Mouse (Mus musculus): Measurements from ENCODE around the gene Aspa. TPM values are rescaled to one million over a fixed set of nuclear protein-coding genes. Genes with fewer than 3 reads are reported as not detected.

Gene Aspa
- polyA plus RNA-seq, 1 experiment = not detected

DNA sequence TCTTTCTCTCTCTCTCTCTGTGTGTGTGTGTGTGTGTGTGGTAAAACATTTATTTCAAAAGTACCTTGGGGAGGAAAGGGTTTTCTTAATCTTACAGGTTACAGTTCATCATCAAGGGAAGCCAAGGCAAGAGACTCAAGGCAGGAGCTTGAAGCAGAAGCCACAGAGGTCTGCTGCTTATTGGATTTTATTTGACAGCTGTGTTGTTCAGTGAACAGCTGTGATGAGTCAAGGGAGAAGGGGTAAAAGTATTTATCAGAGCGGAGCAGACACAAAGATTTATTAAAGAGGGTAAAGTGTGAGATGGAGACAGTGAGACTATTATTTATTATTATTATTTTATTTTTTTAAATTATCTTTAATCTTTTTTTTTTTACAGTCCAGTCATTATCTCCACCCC lies 68.0 kb downstream of the Aspa start:
- Histone ChIP-seq H3K4me3 (replicated peaks) (no peak overlapping the region), H3K4me1 (ENCODE audit: control insufficient read depth) (no peaks in the 10 kb centered on the region), H3K9me3 (ENCODE audit: control insufficient read depth, low read length) (no peaks in the 10 kb centered on the region), H3K36me3 (ENCODE audit: control insufficient read depth) (no peaks in the 10 kb centered on the region), H3K27me3 (ENCODE audit: control insufficient read depth) (no peaks in the 10 kb centered on the region)
- no peak for TF ChIP-seq TAL1 (IDR thresholded peaks at IDR 0.05; ENCODE audit: low read length)

DNA sequence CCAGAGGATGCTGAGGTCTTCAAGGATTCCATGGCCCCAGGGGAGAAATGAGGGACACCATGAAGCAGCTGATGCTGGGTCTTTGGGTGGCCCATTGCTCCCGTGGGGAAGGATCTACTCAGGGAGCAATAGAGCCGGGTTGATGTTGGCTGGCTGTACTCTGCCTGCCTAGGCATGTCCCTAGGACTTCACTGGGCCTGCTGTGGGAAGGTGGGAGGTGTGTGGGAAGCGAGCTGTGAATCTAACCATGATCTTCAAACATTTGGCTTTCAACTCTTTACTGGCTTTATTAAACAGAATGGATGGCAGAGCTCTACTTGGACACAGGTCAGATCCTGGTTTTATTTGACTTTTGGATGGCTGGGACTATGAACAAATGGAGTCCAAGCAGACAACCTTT lies 68.9 kb downstream of the Aspa start:
- Histone ChIP-seq H3K27me3 (ENCODE audit: control insufficient read depth) (no peaks in the 10 kb centered on the region), H3K9me3 (ENCODE audit: control insufficient read depth, low read length) (no peaks in the 10 kb centered on the region), H3K4me3 (replicated peaks) (no peak overlapping the region), H3K36me3 (ENCODE audit: control insufficient read depth) (no peaks in the 10 kb centered on the region), H3K4me1 (ENCODE audit: control insufficient read depth) (no peaks in the 10 kb centered on the region)
- TF ChIP-seq TAL1 (IDR thresholded peaks at IDR 0.05; ENCODE audit: low read length) (no peak), GATA1 (IDR thresholded peaks at IDR 0.05; ENCODE audit: low read length) (no peak)

DNA sequence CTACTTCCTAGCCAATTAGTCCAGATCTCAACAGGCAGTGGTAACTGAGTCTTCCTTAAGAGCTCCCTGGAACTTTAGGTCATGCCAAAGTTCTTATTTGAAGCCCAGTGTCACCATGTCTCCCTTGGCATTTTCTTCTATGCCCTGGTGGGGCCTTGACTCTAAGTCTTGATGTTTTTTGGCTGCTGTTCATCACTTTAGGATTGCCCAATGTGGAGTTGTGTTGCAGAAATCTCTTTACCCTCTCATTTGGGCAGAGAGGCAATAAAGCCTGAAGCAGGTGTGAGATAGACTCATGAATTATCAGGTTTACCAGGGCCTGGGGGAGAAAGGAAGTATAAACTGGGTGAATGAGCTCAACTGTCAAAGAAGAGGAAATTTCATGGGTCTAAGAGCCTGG lies 70.7 kb downstream of the Aspa start:
- no peaks in the 10 kb centered on the region for H3K4me1 ChIP-seq (ENCODE audit: control insufficient read depth)
- H3K36me3 ChIP-seq (ENCODE audit: control insufficient read depth) = no peaks in the 10 kb centered on the region
- TF ChIP-seq GATA1 (IDR thresholded peaks at IDR 0.05; ENCODE audit: low read length) = no peak
- no peak for TF ChIP-seq TAL1 (IDR thresholded peaks at IDR 0.05; ENCODE audit: low read length)
- H3K27me3 ChIP-seq (ENCODE audit: control insufficient read depth) = no peaks in the 10 kb centered on the region
- H3K4me3 ChIP-seq (replicated peaks) = no peak overlapping the region
- no peaks in the 10 kb centered on the region for H3K9me3 ChIP-seq (ENCODE audit: control insufficient read depth, low read length)

DNA sequence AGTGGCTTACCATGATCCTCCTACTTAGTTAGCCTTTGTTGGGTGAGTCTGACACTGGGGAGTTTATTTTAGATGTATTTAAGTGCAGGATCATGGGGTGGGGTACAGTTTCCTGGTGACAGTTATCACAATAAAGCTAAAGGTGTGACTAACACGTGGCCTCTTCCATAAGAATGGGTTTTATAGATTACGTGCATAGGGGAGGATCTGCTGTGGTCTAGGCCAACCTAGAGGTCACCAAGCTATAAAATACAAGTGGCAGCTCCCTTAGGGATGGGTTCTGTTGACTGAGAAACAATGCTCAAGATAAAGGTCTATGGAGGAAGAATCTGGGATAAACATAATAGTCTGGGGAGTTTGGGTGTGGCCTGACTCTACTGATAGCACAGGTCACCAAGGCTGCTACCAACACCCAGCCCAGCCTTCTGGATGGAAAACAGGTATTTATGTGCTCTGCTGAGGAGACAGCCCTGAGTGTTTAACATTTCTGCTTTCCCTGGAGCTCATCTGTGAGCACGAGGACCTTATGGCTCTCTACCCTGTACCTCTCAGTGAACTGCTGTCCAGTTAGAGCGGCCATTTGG lies 71.9 kb downstream of the Aspa start:
- no peaks in the 10 kb centered on the region for H3K4me1 ChIP-seq (ENCODE audit: control insufficient read depth)
- no peaks in the 10 kb centered on the region for H3K36me3 ChIP-seq (ENCODE audit: control insufficient read depth)
- H3K4me3 ChIP-seq (replicated peaks) = no peak overlapping the region
- no peaks in the 10 kb centered on the region for H3K27me3 ChIP-seq (ENCODE audit: control insufficient read depth)
- no peak for TF ChIP-seq TAL1 (IDR thresholded peaks at IDR 0.05; ENCODE audit: low read length)
- TF ChIP-seq GATA1 (IDR thresholded peaks at IDR 0.05; ENCODE audit: low read length) = no peak
- no peaks in the 10 kb centered on the region for H3K9me3 ChIP-seq (ENCODE audit: control insufficient read depth, low read length)

Other genes starting within 250 kb of the Aspa start
- gene Itgae, start 239.0 kb downstream of the Aspa start, polyA plus RNA-seq (2012) = not detected in 2 replicates
- 1.2 and 1.4 TPM in 2 replicates for gene Haspin, start 191.3 kb downstream of the Aspa start, polyA plus RNA-seq (2012)
- gene P2rx5, start 169.2 kb downstream of the Aspa start, polyA plus RNA-seq (2012) = not detected in 2 replicates
- gene Emc6, start 152.6 kb downstream of the Aspa start, polyA plus RNA-seq (2012) = 19.4 and 20.4 TPM in 2 replicates
- gene Tax1bp3, start 152.5 kb downstream of the Aspa start, polyA plus RNA-seq (2012) = 0.36 and 1.1 TPM in 2 replicates
- 0.35 and 0.54 TPM in 2 replicates for gene Ctns, start 130.6 kb downstream of the Aspa start, polyA plus RNA-seq (2012)
- gene Shpk, start 130.1 kb downstream of the Aspa start, polyA plus RNA-seq (2012) = 0.03 and 0.05 TPM in 2 replicates
- not detected in 2 replicates for gene Trpv1, start 95.3 kb downstream of the Aspa start, polyA plus RNA-seq (2012)
- 0.01 TPM in 1 of 2 replicates, not detected in the other for gene Trpv3, start 62.2 kb downstream of the Aspa start, polyA plus RNA-seq (2012)
- gene Gm49340, start 145 bp upstream of the Aspa start, polyA plus RNA-seq (2012) = not detected in 2 replicates
- gene Spata22, start 145 bp upstream of the Aspa start, polyA plus RNA-seq (2012) = not detected in 2 replicates
- gene Olfr20, start 21.2 kb upstream of the Aspa start, polyA plus RNA-seq (2012) = not detected in 2 replicates
- not detected in 2 replicates for gene Olfr376, start 41.6 kb upstream of the Aspa start, polyA plus RNA-seq (2012)
- gene Olfr1, start 70.0 kb upstream of the Aspa start, polyA plus RNA-seq (2012) = not detected in 2 replicates
- not detected in 2 replicates for gene Olfr378, start 98.9 kb upstream of the Aspa start, polyA plus RNA-seq (2012)
- gene Olfr380, start 127.9 kb upstream of the Aspa start, polyA plus RNA-seq (2012) = not detected in 2 replicates
- not detected in 2 replicates for gene Olfr381, start 162.0 kb upstream of the Aspa start, polyA plus RNA-seq (2012)
- gene Olfr382, start 187.6 kb upstream of the Aspa start, polyA plus RNA-seq (2012) = not detected in 2 replicates